Mouse (Mus musculus): ENCODE data around the gene Adarb2. TPM values are rescaled to one million over a fixed set of nuclear protein-coding genes. Genes with fewer than 3 reads are reported as not detected.

Adarb2 gene
- total and polyA plus RNA-seq, 2 experiments = 0.09 TPM; not detected in 1

GRCm38 (mm10) chr13:8487756-8488434, 285.2 kb downstream of the Adarb2 start:
- Histone ChIP-seq H3K4me1 (ENCODE audit: control insufficient read depth, insufficient read depth, low read length) (no peaks in the 10 kb centered on the region), H3K36me3 (ENCODE audit: control insufficient read depth, insufficient read depth, low read length) (no peaks in the 10 kb centered on the region), H3K27me3 (ENCODE audit: control insufficient read depth, insufficient read depth, low read length) (no peaks in the 10 kb centered on the region), H3K79me2 (ENCODE audit: control insufficient read depth, insufficient read depth, low read length) (no peaks in the 10 kb centered on the region), H3K9ac (ENCODE audit: low read depth, low read length) (no peak overlapping the region), H3K27ac (replicated peaks; ENCODE audit: insufficient read depth, low read depth, low read length) (no peak overlapping the region), H3K4me3 (ENCODE audit: insufficient read depth, low read depth, low read length) (no peak overlapping the region)
- no peak for DNase-seq (ENCODE audit: extremely low read depth, low read depth, low spot score)
- TF ChIP-seq CTCF (IDR thresholded peaks at IDR 0.05; ENCODE audit: low read depth, low read length) (no peak), POLR2A (IDR thresholded peaks at IDR 0.05; ENCODE audit: extremely low read depth, insufficient read depth, low read length) (no peak)
- WGBS = 61% methylated on average over 5 of the region's 5 CpGs

- no peak overlapping the region for H3K4me3 ChIP-seq (ENCODE audit: insufficient read depth, low read depth, low read length)
- DNase-seq (ENCODE audit: extremely low read depth, low read depth, low spot score) = no peak
- WGBS = 67% methylated on average over 5 of the region's 5 CpGs
Measured at GRCm38 (mm10) chr13:8493363-8493762, 290.7 kb downstream of the Adarb2 start.

GRCm38 (mm10) chr13:8499551-8499950, 296.9 kb downstream of the Adarb2 start:
- Histone ChIP-seq H3K27me3 (ENCODE audit: control insufficient read depth, insufficient read depth, low read length) (no peaks in the 10 kb centered on the region), H3K36me3 (ENCODE audit: control insufficient read depth, insufficient read depth, low read length) (no peaks in the 10 kb centered on the region), H3K9ac (ENCODE audit: low read depth, low read length) (no peak overlapping the region), H3K4me1 (ENCODE audit: control insufficient read depth, insufficient read depth, low read length) (no peaks in the 10 kb centered on the region), H3K79me2 (ENCODE audit: control insufficient read depth, insufficient read depth, low read length) (no peaks in the 10 kb centered on the region), H3K4me3 (ENCODE audit: insufficient read depth, low read depth, low read length) (no peak overlapping the region), H3K27ac (replicated peaks; ENCODE audit: insufficient read depth, low read depth, low read length) (no peak overlapping the region)
- 94% methylated on average over 5 of the region's 5 CpGs for WGBS
- TF ChIP-seq CTCF (IDR thresholded peaks at IDR 0.05; ENCODE audit: low read depth, low read length) = no peak
- TF ChIP-seq POLR2A (IDR thresholded peaks at IDR 0.05; ENCODE audit: extremely low read depth, insufficient read depth, low read length) = no peak
- DNase-seq (ENCODE audit: extremely low read depth, low read depth, low spot score) = no peak

More at GRCm38 (mm10) chr13:8493363-8493762, 290.7 kb downstream of the Adarb2 start:
- H3K4me1 ChIP-seq (ENCODE audit: control insufficient read depth, insufficient read depth, low read length) = no peaks in the 10 kb centered on the region
- no peaks in the 10 kb centered on the region for H3K36me3 ChIP-seq (ENCODE audit: control insufficient read depth, insufficient read depth, low read length)
- H3K9ac ChIP-seq (ENCODE audit: low read depth, low read length) = no peak overlapping the region
- TF ChIP-seq POLR2A (IDR thresholded peaks at IDR 0.05; ENCODE audit: extremely low read depth, insufficient read depth, low read length) = no peak
- H3K27ac ChIP-seq (replicated peaks; ENCODE audit: insufficient read depth, low read depth, low read length) = no peak overlapping the region
- H3K27me3 ChIP-seq (ENCODE audit: control insufficient read depth, insufficient read depth, low read length) = no peaks in the 10 kb centered on the region
- H3K79me2 ChIP-seq (ENCODE audit: control insufficient read depth, insufficient read depth, low read length) = no peaks in the 10 kb centered on the region

GRCm38 (mm10) chr13:8511069-8511817, 308.6 kb downstream of the Adarb2 start:
- Histone ChIP-seq H3K27me3 (ENCODE audit: control insufficient read depth, insufficient read depth, low read length) (no peaks in the 10 kb centered on the region), H3K36me3 (ENCODE audit: control insufficient read depth, insufficient read depth, low read length) (no peaks in the 10 kb centered on the region), H3K27ac (replicated peaks; ENCODE audit: insufficient read depth, low read depth, low read length) (no peak overlapping the region), H3K4me1 (ENCODE audit: control insufficient read depth, insufficient read depth, low read length) (no peaks in the 10 kb centered on the region), H3K79me2 (ENCODE audit: control insufficient read depth, insufficient read depth, low read length) (no peaks in the 10 kb centered on the region), H3K4me3 (ENCODE audit: insufficient read depth, low read depth, low read length) (no peak overlapping the region), H3K9ac (ENCODE audit: low read depth, low read length) (no peak overlapping the region)
- TF ChIP-seq POLR2A (IDR thresholded peaks at IDR 0.05; ENCODE audit: extremely low read depth, insufficient read depth, low read length) (no peak), CTCF (IDR thresholded peaks at IDR 0.05; ENCODE audit: low read depth, low read length) (no peak)
- DNase-seq (ENCODE audit: extremely low read depth, low read depth, low spot score) = no peak
- WGBS = 79% methylated on average over 7 of the region's 7 CpGs

GRCm38 (mm10) chr13:8515979-8516715, 313.5 kb downstream of the Adarb2 start:
- WGBS = 60% methylated on average over 4 of the region's 4 CpGs
- no peak overlapping the region for H3K27ac ChIP-seq (replicated peaks; ENCODE audit: insufficient read depth, low read depth, low read length)

More at GRCm38 (mm10) chr13:8515979-8516715, 313.5 kb downstream of the Adarb2 start:
- H3K27me3 ChIP-seq (ENCODE audit: control insufficient read depth, insufficient read depth, low read length) = no peaks in the 10 kb centered on the region
- no peak overlapping the region for H3K4me3 ChIP-seq (ENCODE audit: insufficient read depth, low read depth, low read length)
- H3K4me1 ChIP-seq (ENCODE audit: control insufficient read depth, insufficient read depth, low read length) = no peaks in the 10 kb centered on the region
- H3K9ac ChIP-seq (ENCODE audit: low read depth, low read length) = no peak overlapping the region
- TF ChIP-seq CTCF (IDR thresholded peaks at IDR 0.05; ENCODE audit: low read depth, low read length) = no peak
- no peak for TF ChIP-seq POLR2A (IDR thresholded peaks at IDR 0.05; ENCODE audit: extremely low read depth, insufficient read depth, low read length)
- no peaks in the 10 kb centered on the region for H3K79me2 ChIP-seq (ENCODE audit: control insufficient read depth, insufficient read depth, low read length)
- no peaks in the 10 kb centered on the region for H3K36me3 ChIP-seq (ENCODE audit: control insufficient read depth, insufficient read depth, low read length)
- no peak for DNase-seq (ENCODE audit: extremely low read depth, low read depth, low spot score)
